30 mouse cellular contexts compared by ENCODE assay signal in the genomic region with DNA sequence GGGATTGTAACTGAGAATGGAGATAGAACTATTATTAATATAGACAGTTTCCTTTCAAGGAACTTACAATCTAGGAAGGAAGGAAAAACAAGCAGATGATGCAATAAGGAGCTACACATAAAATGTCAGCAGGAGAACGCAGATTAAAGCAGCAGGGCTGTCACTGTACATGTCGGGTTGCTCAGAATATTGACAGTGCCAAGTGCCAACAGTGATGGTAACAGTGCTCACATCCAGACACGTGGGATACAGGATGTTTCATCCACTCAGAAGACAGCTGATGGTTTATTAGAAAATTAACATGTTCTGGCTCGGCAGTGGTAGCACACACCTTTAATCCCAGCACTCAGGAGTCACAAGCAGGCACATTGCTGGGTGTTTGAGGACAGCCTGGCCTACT. TPM values are rescaled to one million over a fixed set of nuclear protein-coding genes. Genes with fewer than 3 reads are reported as not detected.
DNase-seq lines count a peak whose midpoint lies in the region; ATAC-seq and TF ChIP-seq lines count a peak whose summit lies in the region.
"Had no signal": no experiment of that assay in that cellular context is flagged by ENCODE, and none has a peak within 500 bp of the region (broad histone marks: within the 10 kb centered on the region; RNA-seq: fewer than 3 reads in every experiment).

No protein-coding gene starts in this region.

- no peak overlapping the region for H3K9ac ChIP-seq in forebrain, embryonic 15.5 days (replicated peaks)
- no peak overlapping the region for H3K9ac ChIP-seq in forebrain, embryonic 12.5 days
- H3K9ac ChIP-seq in midbrain, postnatal 0 days (replicated peaks; ENCODE audit: low read length, poor library complexity, severe bottlenecking): no peak overlapping the region
- no peak overlapping the region for H3K9ac ChIP-seq in midbrain, embryonic 15.5 days
- H3K9ac ChIP-seq: embryonic facial prominence, embryonic 13.5 days; limb, embryonic 15.5 days; liver, embryonic 14.5 days; lung, embryonic 14.5 days had no signal

- peaks cover 9% of the 10 kb centered on the region; the same call in 1 of the 2 replicates for H3K4me1 ChIP-seq in forebrain, embryonic 15.5 days
- no peaks in the 10 kb centered on the region for H3K4me1 ChIP-seq in forebrain, embryonic 12.5 days
- no peaks in the 10 kb centered on the region for H3K4me1 ChIP-seq in midbrain, postnatal 0 days (ENCODE audit: insufficient read depth, low read length)
- H3K4me1 ChIP-seq in midbrain, embryonic 15.5 days: no peaks in the 10 kb centered on the region
- H3K4me1 ChIP-seq: embryonic facial prominence, embryonic 13.5 days; heart, embryonic 10.5 days; limb, embryonic 15.5 days had no signal

- 57% methylated on average over 4 of the region's 4 CpGs for WGBS in forebrain, embryonic 15.5 days
- WGBS in forebrain, embryonic 12.5 days: 80% methylated on average over 4 of the region's 4 CpGs
- WGBS in midbrain, postnatal 0 days: 64% methylated on average over 4 of the region's 4 CpGs
- 63% methylated on average over 4 of the region's 4 CpGs for WGBS in midbrain, embryonic 15.5 days

- peaks cover 6% of the 10 kb centered on the region; the same call in 1 of the 2 replicates for H3K36me3 ChIP-seq in forebrain, embryonic 15.5 days
- H3K36me3 ChIP-seq in forebrain, embryonic 12.5 days (replicated peaks): 0 out of 2 replicates have a peak, but pooled peaks cover 4% of the 10 kb centered on the region
- H3K36me3 ChIP-seq in midbrain, postnatal 0 days (ENCODE audit: insufficient read depth, low read length): no peaks in the 10 kb centered on the region
- H3K36me3 ChIP-seq in midbrain, embryonic 15.5 days (replicated peaks): 0 out of 2 replicates have a peak, but pooled peaks cover 5% of the 10 kb centered on the region
- H3K36me3 ChIP-seq: limb, embryonic 15.5 days had no signal

- no peak overlapping the region; the same call in 1 of the 2 replicates for H3K27ac ChIP-seq in forebrain, embryonic 15.5 days (replicated peaks)
- no peak overlapping the region for H3K27ac ChIP-seq in forebrain, embryonic 12.5 days
- H3K27ac ChIP-seq in midbrain, postnatal 0 days (ENCODE audit: low read depth, low read length): no peak overlapping the region
- no peak overlapping the region for H3K27ac ChIP-seq in midbrain, embryonic 15.5 days
- H3K27ac ChIP-seq: embryonic facial prominence, embryonic 13.5 days; gastrocnemius, adult 2 months; heart, embryonic 10.5 days; limb, embryonic 15.5 days; liver, embryonic 14.5 days had no signal

- H3K27me3 ChIP-seq in forebrain, embryonic 15.5 days: no peaks in the 10 kb centered on the region
- no peaks in the 10 kb centered on the region for H3K27me3 ChIP-seq in forebrain, embryonic 12.5 days
- H3K27me3 ChIP-seq in midbrain, postnatal 0 days (ENCODE audit: insufficient read depth, low read length): no peaks in the 10 kb centered on the region
- no peaks in the 10 kb centered on the region for H3K27me3 ChIP-seq in midbrain, embryonic 15.5 days (replicated peaks)
- H3K27me3 ChIP-seq: CH12.LX; embryonic facial prominence, embryonic 13.5 days; limb, embryonic 15.5 days; Patski had no signal

- no peak overlapping the region for H3K4me3 ChIP-seq in forebrain, embryonic 15.5 days
- H3K4me3 ChIP-seq in forebrain, embryonic 12.5 days (replicated peaks): no peak overlapping the region
- H3K4me3 ChIP-seq in midbrain, postnatal 0 days (ENCODE audit: low read depth, low read length): no peak overlapping the region
- H3K4me3 ChIP-seq in midbrain, embryonic 15.5 days: no peak overlapping the region
- H3K4me3 ChIP-seq: embryonic facial prominence, embryonic 13.5 days; erythroblast, embryonic 14.5 days; gastrocnemius, adult 2 months; heart, embryonic 10.5 days; limb, embryonic 15.5 days had no signal

- DNase-seq in layer of hippocampus, adult 11-12 months (ENCODE audit: low spot score): peak; percentile 37
- DNase-seq in layer of hippocampus, postnatal 10 days (ENCODE audit: low spot score in 2 of 2): no peak
- DNase-seq in midbrain, postnatal 0 days (ENCODE audit: low spot score): peak; percentile 30
- no peak for DNase-seq in gastrocnemius, adult 8-10 months (ENCODE audit: low spot score in 2 of 2)
- DNase-seq: adrenal gland, postnatal 36 days; B cell, adult 2 months; cerebellum, adult 11 months; cerebellum, postnatal 36 days; embryo, embryonic 11 days; gastrocnemius, adult 2 months; kidney, adult 9 months; kidney, postnatal 25 days; lung, embryonic 14.5 days; lung, postnatal 4 days; midbrain, embryonic 14.5 days; thymus, postnatal 14 days had no signal

- TF ChIP-seq CTCF in midbrain, postnatal 0 days (IDR thresholded peaks at IDR 0.05): no peak

- peak; percentile 51; the same call in 1 of the 2 replicates for ATAC-seq in forebrain, embryonic 15.5 days (replicated peaks)
- ATAC-seq in forebrain, embryonic 12.5 days (ENCODE audit: low FRiP score): no peak
- ATAC-seq in midbrain, postnatal 0 days (ENCODE audit: low FRiP score): no peak
- no peak for ATAC-seq in midbrain, embryonic 15.5 days (replicated peaks)
- ATAC-seq: intestine, embryonic 16.5 days; Patski had no signal

- H3K4me2 ChIP-seq in forebrain, embryonic 15.5 days (replicated peaks): no peak overlapping the region
- no peak overlapping the region for H3K4me2 ChIP-seq in forebrain, embryonic 12.5 days
- H3K4me2 ChIP-seq in midbrain, postnatal 0 days (ENCODE audit: low read depth, low read length, poor library complexity, severe bottlenecking): no peak overlapping the region
- no peak overlapping the region for H3K4me2 ChIP-seq in midbrain, embryonic 15.5 days
- H3K4me2 ChIP-seq: embryonic facial prominence, embryonic 13.5 days; limb, embryonic 15.5 days; lung, embryonic 14.5 days had no signal

- H3K9me3 ChIP-seq in forebrain, embryonic 15.5 days: no peaks in the 10 kb centered on the region
- 0 out of 2 replicates have a peak, but pooled peaks cover 2% of the 10 kb centered on the region for H3K9me3 ChIP-seq in forebrain, embryonic 12.5 days
- no peaks in the 10 kb centered on the region for H3K9me3 ChIP-seq in midbrain, postnatal 0 days (ENCODE audit: low read length)
- no peaks in the 10 kb centered on the region for H3K9me3 ChIP-seq in midbrain, embryonic 15.5 days

RNA-seq across cellular contexts. Expression of a gene that starts 18.8 kb away (rescaled TPM):
- 1.2 and 1.6 TPM in 2 replicates for polyA plus RNA-seq in forebrain, embryonic 15.5 days (2015; fragmentation: Nextera tagmentation; extraction: Ambion mirVana)
- 0.43 and 0.64 TPM in 2 replicates for polyA plus RNA-seq in forebrain, embryonic 12.5 days (2016; fragmentation: Nextera tagmentation; extraction: Ambion mirVana)
- total RNA-seq in layer of hippocampus, postnatal 10 days (2021): 1 to 10 TPM; 4.0 to 5.0 TPM
- total RNA-seq in midbrain, postnatal 0 days (2014; rRNA removed): 3.5 and 6.1 TPM in 2 replicates
- 2.2 and 2.3 TPM in 2 replicates for polyA plus RNA-seq in midbrain, postnatal 0 days (2015; fragmentation: Nextera tagmentation; extraction: Ambion mirVana)
- polyA plus RNA-seq in midbrain, embryonic 15.5 days (2015; fragmentation: Nextera tagmentation; extraction: Ambion mirVana): 1.1 and 1.7 TPM in 2 replicates
- total RNA-seq in gastrocnemius, adult 8-10 months (2022): 1 to 10 TPM; 1.9 to 3.2 (median 2.4) TPM
- total RNA-seq: hematopoietic stem cell, adult 5-6 weeks; megakaryocyte-erythroid progenitor cell, adult 5-6 weeks had no signal
- polyA plus RNA-seq: erythroblast, embryonic 14.5 days; G1E had no signal

Comparison
In these comparisons a context has a peak if more than half of its experiments do, and no peak if none do; other contexts are left out.
1. DNase-seq: peak in layer of hippocampus, adult 11-12 months (single experiment) and midbrain, postnatal 0 days (single experiment); none in layer of hippocampus, postnatal 10 days (0 of 2) and gastrocnemius, adult 8-10 months (0 of 2).